Mouse (Mus musculus): ENCODE measurements around the gene Rtn4ip1.

GRCm38 (mm10) chr10:44002995-44003524 is 101.5 kb downstream of the Rtn4ip1 start:
- TF ChIP-seq CTCF (IDR thresholded peaks at IDR 0.05; ENCODE audit: insufficient read depth, low read length) (no peak), POLR2A (IDR thresholded peaks at IDR 0.05; ENCODE audit: borderline replicate concordance, extremely low read depth, low read depth, low read length) (no peak)

Data from lung, adult 2 months (tissue).